Mouse (Mus musculus) heart, postnatal 0 days (tissue): ENCODE results near the gene 6430628N08Rik. TPM values are rescaled to one million over a fixed set of nuclear protein-coding genes. Genes with fewer than 3 reads are reported as not detected.
A peak's percentile ranks its signal among the peaks of the same experiment; 100 is the strongest.

ENCODE experiments used
- ATAC-seq: fragments of 200-750 bp; cut with Nextera tagmentation; 2 replicates; pipeline ENCODE4 v1.8.0; 2017; ENCODE audit warnings: low read depth, moderate number of reproducible peaks, moderate library complexity; ENCODE audit not compliant: insufficient read depth
- DNase-seq: peaks from one replicate; pipeline ENCODE4 v3.0.0-alpha.2; 2016; ENCODE audit warnings: low spot score
- H3K27ac ChIP-seq: fragments of 300-500 bp; sonication (generic); 2 replicates; pipeline ENCODE4 v1.5.1; 2014; ENCODE audit warnings: low read depth, mild to moderate bottlenecking
- H3K27me3 ChIP-seq: fragments of 300-500 bp; sonication (generic); 2 replicates; pipeline ENCODE4 v1.6.1; 2014; ENCODE audit warnings: low read length, mixed read lengths; ENCODE audit not compliant: control insufficient read depth, insufficient read depth
- H3K36me3 ChIP-seq: fragments of 300-500 bp; sonication (generic); replicated peaks from 2 replicates; pipeline ENCODE4 v1.6.1; 2014; ENCODE audit warnings: low read length, mixed read lengths; ENCODE audit not compliant: control insufficient read depth, insufficient read depth
- H3K4me1 ChIP-seq: fragments of 300-500 bp; sonication (generic); 2 replicates; pipeline ENCODE4 v1.6.1; 2014; ENCODE audit warnings: antibody characterized with exemption; ENCODE audit not compliant: control insufficient read depth, insufficient read depth
- H3K4me2 ChIP-seq: fragments of 300-500 bp; sonication (generic); 2 replicates; pipeline ENCODE4 v1.6.1; 2014; ENCODE audit warnings: low read depth, mild to moderate bottlenecking, low read length, moderate library complexity
- H3K4me3 ChIP-seq: fragments of 300-500 bp; sonication (generic); 2 replicates; pipeline ENCODE4 v1.5.1; 2014; ENCODE audit warnings: low read depth, low read length
- H3K9ac ChIP-seq: fragments of 300-500 bp; sonication (generic); replicated peaks from 2 replicates; pipeline ENCODE4 v1.6.1; 2014; ENCODE audit warnings: low read depth, low read length, mixed read lengths
- H3K9me3 ChIP-seq: fragments of 300-500 bp; sonication (generic); replicated peaks from 2 replicates; pipeline ENCODE4 v1.6.1; 2016; ENCODE audit warnings: low read length; ENCODE audit not compliant: control insufficient read depth
- CTCF ChIP-seq: IDR thresholded peaks from 2 replicates; pipeline ENCODE4 v1.5.1; 2016; ENCODE audit warnings: antibody characterized with exemption, control low read depth, low read depth
- EP300 ChIP-seq: IDR thresholded peaks from 2 replicates; pipeline ENCODE4 v1.6.1; 2016; ENCODE audit warnings: antibody characterized with exemption, low read depth
- WGBS: fragments of 180-500 bp; shearing (Covaris S2); extraction: QIAGEN DNeasy Blood & Tissue Kit; methylation state at CpG from one replicate; pipeline ENCODE4 v1.1.7; 2014; 5-methylcytosine and 5-hydroxymethylcytosine counted together
- polyA plus RNA-seq: library from polyadenylated mRNA; unstranded; fragments of >200 nt; fragmentation: Nextera tagmentation; extraction: Ambion mirVana; gene quantifications from 2 replicates; pipeline ENCODE4 v1.2.1, GENCODE M21; 2015
- total RNA-seq: library from RNA; depleted of rRNA; stranded (reverse); fragments of >200 nt; gene quantifications from 2 replicates; pipeline ENCODE4 v1.2.3, GENCODE M21; 2014; ENCODE audit warnings: low replicate concordance

6430628N08Rik gene
- total and polyA plus RNA-seq, 2 experiments from 2014 or later = not detected

DNA sequence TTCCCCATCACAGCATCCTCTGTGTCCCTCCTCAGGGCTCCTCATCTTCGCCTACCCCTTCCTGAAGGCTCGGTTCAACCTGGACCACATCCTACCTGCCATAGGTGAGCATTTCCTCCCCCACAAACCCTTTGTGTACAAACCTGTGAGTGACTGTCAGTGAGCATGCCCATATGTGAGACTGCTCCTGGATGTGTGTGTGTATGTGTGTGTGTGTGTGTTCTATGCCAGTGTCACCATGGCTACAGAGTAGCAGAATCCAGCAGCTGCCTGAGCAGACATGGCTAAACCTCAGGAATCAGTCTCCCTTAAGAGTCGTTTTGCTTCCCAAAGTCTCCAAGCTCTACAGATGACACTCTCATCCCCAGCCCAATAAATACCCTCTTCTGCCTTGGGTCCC is 4.6 kb upstream of the 6430628N08Rik start:
- peaks cover 25% of the 10 kb centered on the region for H3K27me3 ChIP-seq
- no peak for ATAC-seq

DNA sequence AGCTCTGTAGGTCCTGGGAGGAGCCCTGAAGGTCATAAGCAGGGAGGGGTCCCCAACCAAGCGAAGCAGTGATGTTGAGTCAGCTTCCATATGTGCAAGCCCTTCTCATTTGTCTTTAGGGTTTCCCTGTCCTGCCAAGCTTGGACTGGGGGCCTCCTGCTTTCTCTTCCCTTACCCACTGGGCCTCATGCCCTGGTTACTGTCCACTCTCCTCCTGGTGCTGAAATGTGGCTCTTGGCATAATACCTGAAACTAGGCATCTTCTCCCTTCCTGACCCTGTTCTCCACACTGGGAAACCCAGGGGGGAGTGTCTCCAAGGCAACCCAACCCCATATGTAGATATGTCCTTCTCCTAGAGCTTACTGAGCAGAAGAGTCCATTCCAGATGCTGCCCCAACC is 3.6 kb upstream of the 6430628N08Rik start:
- H3K36me3 ChIP-seq = no peaks in the 10 kb centered on the region
- no peak overlapping the region for H3K4me3 ChIP-seq
- H3K4me1 ChIP-seq = 0 out of 2 replicates have a peak, but pooled peaks cover 4% of the 10 kb centered on the region
- 25% methylated on average over 1 of the region's 1 CpGs for WGBS
- DNase-seq (no peak), ATAC-seq (no peak)
- no peak overlapping the region for H3K27ac ChIP-seq
- no peak overlapping the region for H3K4me2 ChIP-seq
- no peaks in the 10 kb centered on the region for H3K9me3 ChIP-seq
- H3K9ac ChIP-seq = no peak overlapping the region
- peaks cover 35% of the 10 kb centered on the region for H3K27me3 ChIP-seq
- TF ChIP-seq CTCF (no peak), EP300 (no peak)

More for the DNA sequence above, 4.6 kb upstream of the 6430628N08Rik start:
- no peaks in the 10 kb centered on the region for H3K9me3 ChIP-seq
- TF ChIP-seq EP300 = no peak
- TF ChIP-seq CTCF = no peak
- 0 out of 2 replicates have a peak, but pooled peaks cover 4% of the 10 kb centered on the region for H3K4me1 ChIP-seq
- 64% methylated on average over 3 of the region's 3 CpGs for WGBS
- H3K4me3 ChIP-seq = no peak overlapping the region
- no peak for DNase-seq
- no peak overlapping the region for H3K27ac ChIP-seq
- no peak overlapping the region for H3K9ac ChIP-seq
- no peak overlapping the region for H3K4me2 ChIP-seq
- H3K36me3 ChIP-seq = no peaks in the 10 kb centered on the region

GRCm38 (mm10) chr4:115890066-115890465 is 399 bp upstream of the 6430628N08Rik start:
- WGBS = 14% methylated on average over 6 of the region's 6 CpGs
- TF ChIP-seq EP300 (no peak), CTCF (no peak)
- Histone ChIP-seq H3K27me3 (peaks cover 40% of the 10 kb centered on the region), H3K4me1 (0 out of 2 replicates have a peak, but pooled peaks cover 4% of the 10 kb centered on the region), H3K9me3 (no peaks in the 10 kb centered on the region), H3K27ac (no peak overlapping the region), H3K4me3 (peak overlapping the region; percentile 25), H3K4me2 (peak overlapping the region; percentile 51), H3K9ac (no peak overlapping the region), H3K36me3 (no peaks in the 10 kb centered on the region)
- DNase-seq = no peak
- no peak for ATAC-seq

DNA sequence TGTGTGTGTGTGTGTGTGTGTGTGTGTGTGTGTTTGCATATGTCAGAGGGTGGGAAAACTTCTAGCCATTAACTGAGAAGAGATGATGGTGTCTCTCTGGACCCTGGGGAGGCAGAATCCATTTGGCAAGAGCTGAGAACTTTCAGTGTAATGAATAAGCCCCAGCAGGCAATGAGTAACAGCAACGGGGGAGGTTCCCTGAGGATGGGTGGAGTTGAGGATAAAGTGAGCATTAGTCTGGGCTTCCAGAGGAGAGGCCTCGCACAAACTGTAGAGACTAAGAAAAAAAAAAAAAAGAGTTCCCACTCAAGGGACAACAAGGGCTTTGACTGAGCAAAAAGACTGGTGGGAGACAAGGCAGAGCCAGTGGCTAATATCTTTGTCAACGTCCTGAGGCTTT is 3.8 kb downstream of the 6430628N08Rik start:
- Histone ChIP-seq H3K4me1 (peaks cover 10% of the 10 kb centered on the region), H3K9me3 (no peaks in the 10 kb centered on the region), H3K9ac (no peak overlapping the region), H3K36me3 (no peaks in the 10 kb centered on the region), H3K4me2 (no peak overlapping the region), H3K4me3 (no peak overlapping the region), H3K27me3 (peaks cover 69% of the 10 kb centered on the region), H3K27ac (no peak overlapping the region)
- TF ChIP-seq EP300 = no peak
- TF ChIP-seq CTCF = no peak
- DNase-seq (no peak), ATAC-seq (no peak)
- 8% methylated on average over 3 of the region's 3 CpGs for WGBS

GRCm38 (mm10) chr4:115897901-115898631 is 7.6 kb downstream of the 6430628N08Rik start:
- WGBS = 2% methylated on average over 53 of the region's 56 CpGs
- H3K9me3 ChIP-seq = no peaks in the 10 kb centered on the region
- H3K27me3 ChIP-seq = peaks cover 69% of the 10 kb centered on the region
- DNase-seq (no peak), ATAC-seq (peak; percentile 40)
- H3K27ac ChIP-seq = no peak overlapping the region
- TF ChIP-seq CTCF (peak; percentile 33), EP300 (no peak)
- H3K4me2 ChIP-seq = peak overlapping the region; percentile 62
- H3K9ac ChIP-seq = no peak overlapping the region; the same call in 1 of the 2 replicates
- peak overlapping the region; percentile 41 for H3K4me3 ChIP-seq
- no peaks in the 10 kb centered on the region for H3K36me3 ChIP-seq
- H3K4me1 ChIP-seq = peaks cover 6% of the 10 kb centered on the region

DNA sequence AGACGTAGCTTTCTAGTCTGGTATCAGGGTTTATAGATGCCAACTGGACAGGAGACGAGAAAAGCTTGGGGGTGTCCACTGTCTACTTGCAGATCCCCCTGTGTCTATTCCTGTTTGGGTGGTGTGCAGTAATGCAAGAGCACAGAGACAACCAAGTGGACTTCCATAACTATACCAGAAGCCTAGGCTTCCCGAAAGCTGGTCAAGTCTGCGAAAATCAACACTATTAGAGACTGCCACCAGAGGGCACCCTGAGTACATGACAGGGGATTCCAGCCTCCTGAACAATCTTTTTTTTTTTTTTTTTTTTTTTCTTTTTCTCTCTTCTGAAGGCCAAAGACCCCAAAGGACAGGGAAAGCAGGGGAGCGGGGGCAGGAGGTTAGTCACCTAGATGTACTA is 12.4 kb downstream of the 6430628N08Rik start:
- WGBS = 17% methylated on average over 5 of the region's 5 CpGs
- peaks cover 6% of the 10 kb centered on the region for H3K4me1 ChIP-seq
- H3K36me3 ChIP-seq = no peaks in the 10 kb centered on the region
- no peak overlapping the region for H3K4me2 ChIP-seq
- no peak overlapping the region for H3K9ac ChIP-seq
- H3K9me3 ChIP-seq = no peaks in the 10 kb centered on the region
- TF ChIP-seq EP300 (no peak), CTCF (peak; percentile 78)
- H3K4me3 ChIP-seq = no peak overlapping the region
- no peak overlapping the region for H3K27ac ChIP-seq
- no peak for ATAC-seq
- H3K27me3 ChIP-seq = peaks cover 68% of the 10 kb centered on the region
- peak; percentile 33 for DNase-seq
